Mouse (Mus musculus) Muller cell, postnatal 12 days (primary cell): ENCODE measurements at regions not wholly inside any gene's neighbourhood (a gene's known extent, or its start where the extent isn't known, plus 50 kb on each side); places are given as distances from the start of the nearest gene placed in this dataset.

Experiments used
- DNase-seq: peaks from one replicate; pipeline ENCODE4 v3.0.0-alpha.2; 2015; ENCODE audit errors: inconsistent ontology term

DNA sequence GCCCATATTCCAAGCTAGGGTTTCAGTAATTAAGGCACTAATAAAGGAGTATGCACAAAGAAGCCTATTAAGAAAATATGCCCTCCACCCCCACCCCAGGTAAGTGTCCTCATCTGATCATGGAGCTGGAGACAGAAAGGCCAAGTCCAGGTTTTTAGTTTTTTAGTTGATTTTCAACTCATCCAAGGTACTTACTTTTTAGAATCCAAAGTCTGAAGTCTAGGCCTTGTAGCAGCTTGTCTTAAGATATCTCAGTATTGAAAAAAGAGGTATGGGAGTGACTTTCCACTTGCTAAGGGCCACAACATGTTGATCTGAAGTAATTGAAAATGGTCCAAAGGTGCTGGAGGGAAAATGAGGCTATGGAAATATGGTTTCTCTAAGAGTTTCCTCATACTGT, 340.9 kb downstream of the Kif20b start:
- no peak for DNase-seq

DNA sequence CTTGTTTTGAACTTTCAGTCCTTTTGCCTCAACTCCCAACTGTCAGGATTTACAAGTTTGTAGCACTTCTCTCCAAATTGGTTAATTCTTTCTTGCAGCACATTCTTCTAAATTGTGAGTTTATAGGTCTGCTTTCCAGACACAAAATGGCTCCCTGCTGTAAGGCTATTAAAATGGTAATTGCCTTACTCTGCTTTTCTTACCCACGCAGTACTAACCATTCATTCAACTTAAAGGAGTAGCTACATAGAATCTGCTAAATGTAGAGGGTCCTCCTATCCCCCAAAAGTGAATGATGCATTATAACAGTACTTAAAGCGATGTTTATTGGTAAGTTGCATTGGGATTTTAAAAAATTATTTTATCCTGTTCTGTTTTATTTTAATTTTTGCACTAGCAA, 356.2 kb downstream of the Kif20b start:
- DNase-seq = no peak

DNA sequence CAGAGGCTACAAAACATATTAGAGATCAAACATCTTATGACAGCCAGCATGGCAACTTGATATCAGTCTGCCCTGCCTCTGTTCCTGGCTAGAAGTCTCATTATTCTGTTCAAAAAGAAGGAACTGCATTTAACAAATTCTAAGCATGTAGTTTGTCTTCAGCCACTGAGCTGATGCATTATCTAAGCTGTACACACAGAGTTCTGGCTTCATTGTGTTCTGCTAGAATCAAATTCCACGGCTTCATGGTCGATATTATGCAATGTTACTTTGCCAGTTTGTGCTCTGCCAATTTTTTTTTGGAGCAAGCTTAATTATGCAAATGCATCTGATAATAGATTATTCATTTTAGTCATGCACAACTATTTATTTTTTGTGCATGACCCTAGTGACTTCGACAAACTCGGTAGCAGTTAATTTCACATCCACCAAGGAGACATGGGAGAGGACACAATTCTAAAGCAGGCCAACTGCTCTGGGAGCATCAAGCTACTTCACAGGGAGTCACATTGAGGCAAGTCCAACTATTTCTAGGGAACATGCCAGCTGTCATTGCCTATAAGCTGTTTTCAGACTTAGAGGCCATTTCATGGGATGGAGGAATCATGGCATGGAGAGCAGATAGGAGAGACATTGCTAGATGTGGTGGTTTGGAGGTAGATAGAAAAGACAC, 360.8 kb downstream of the Kif20b start:
- DNase-seq = peak; percentile 74

DNA sequence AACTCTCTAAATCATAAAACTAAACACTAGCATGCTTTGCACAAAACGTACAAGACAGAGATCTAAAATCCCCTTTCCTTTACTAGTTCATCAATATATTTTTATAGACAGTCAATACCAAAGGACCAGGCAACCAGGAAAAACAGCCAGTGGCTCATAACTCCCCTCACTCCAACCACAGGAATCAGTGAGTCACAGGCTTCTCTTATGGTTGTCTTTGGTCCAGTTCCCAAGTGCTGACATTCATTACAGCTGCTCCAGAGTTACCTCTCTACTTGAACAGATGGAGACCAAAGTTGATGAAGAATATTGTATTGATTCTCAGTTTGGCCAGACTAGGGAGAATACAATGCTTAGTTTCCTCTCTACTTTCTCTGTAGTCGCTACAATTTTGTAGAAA, 376.7 kb downstream of the Kif20b start:
- peak; percentile 42 for DNase-seq

DNA sequence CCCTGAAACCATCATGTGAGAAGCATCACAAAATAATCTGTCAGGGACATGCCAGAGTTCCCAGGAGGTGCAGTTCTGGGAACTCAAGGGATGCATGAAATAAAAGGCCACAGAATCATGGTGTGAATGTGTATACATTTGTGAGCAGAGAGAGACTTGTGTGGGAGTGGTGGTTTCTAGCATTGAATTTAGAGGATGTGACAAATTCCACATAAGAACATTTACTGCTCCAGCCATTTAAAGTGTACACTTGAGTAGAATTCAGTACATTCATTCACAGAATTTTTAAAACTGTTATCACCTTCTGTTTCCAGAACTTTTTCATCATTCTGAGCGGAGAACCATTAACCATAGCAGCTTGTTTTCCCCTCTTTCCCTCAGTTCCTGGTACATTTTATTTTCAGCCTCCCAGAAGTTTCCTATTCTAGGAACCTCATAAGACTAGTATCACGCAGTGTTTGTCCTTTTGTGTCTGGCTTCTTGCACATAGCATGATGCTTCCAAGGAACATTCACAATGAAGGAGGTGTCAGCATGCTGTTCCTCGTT, 380.6 kb downstream of the Kif20b start:
- no peak for DNase-seq
